Mouse (Mus musculus) embryonic facial prominence, embryonic 13.5 days (tissue): ENCODE results near the gene Ddx51. TPM values are rescaled to one million over a fixed set of nuclear protein-coding genes. Genes with fewer than 3 reads are reported as not detected.

Experiments
- ATAC-seq: fragments of 200-750 bp; cut with Nextera tagmentation; 2 replicates; pipeline ENCODE4 v1.8.0; 2017; ENCODE audit warnings: low read depth; ENCODE audit not compliant: insufficient number of reproducible peaks, insufficient read depth, low FRiP score, low TSS enrichment
- H3K27ac ChIP-seq: fragments of 300-500 bp; sonication (generic); 2 replicates; pipeline ENCODE4 v1.5.1; 2015; ENCODE audit warnings: moderate library complexity, mild to moderate bottlenecking, inconsistent platforms
- H3K27me3 ChIP-seq: fragments of 300-500 bp; sonication (generic); 2 replicates; pipeline ENCODE4 v1.6.1; 2015; ENCODE audit warnings: mild to moderate bottlenecking, inconsistent platforms
- H3K36me3 ChIP-seq: fragments of 300-500 bp; sonication (generic); 2 replicates; pipeline ENCODE4 v1.6.1; 2015; ENCODE audit warnings: mild to moderate bottlenecking, inconsistent platforms
- H3K4me1 ChIP-seq: fragments of 300-500 bp; sonication (generic); 2 replicates; pipeline ENCODE4 v1.6.1; 2015; ENCODE audit warnings: inconsistent platforms
- H3K4me2 ChIP-seq: fragments of 300-500 bp; sonication (generic); 2 replicates; pipeline ENCODE4 v1.6.1; 2015; ENCODE audit warnings: moderate library complexity, mild to moderate bottlenecking, inconsistent platforms
- H3K4me3 ChIP-seq: fragments of 300-500 bp; sonication (generic); 2 replicates; pipeline ENCODE4 v1.5.1; 2015; ENCODE audit warnings: mild to moderate bottlenecking, inconsistent platforms
- H3K9ac ChIP-seq: fragments of 300-500 bp; sonication (generic); 2 replicates; pipeline ENCODE4 v1.6.1; 2015; ENCODE audit warnings: mild to moderate bottlenecking, inconsistent platforms
- H3K9me3 ChIP-seq: fragments of 300-500 bp; sonication (generic); 2 replicates; pipeline ENCODE4 v1.6.1; 2016; ENCODE audit warnings: inconsistent platforms
- WGBS: fragments of 180-500 bp; shearing (Covaris S2); methylation state at CpG from one replicate; pipeline ENCODE4 v1.1.7; 2015; ENCODE audit warnings: mixed read lengths; 5-methylcytosine and 5-hydroxymethylcytosine counted together
- microRNA-seq: library from miRNA; unstranded; fragments of <30 nt; microRNA quantifications from one replicate; pipeline ENCODE4, GENCODE M21; 2016
- polyA plus RNA-seq: library from polyadenylated mRNA; unstranded; fragments of >200 nt; fragmentation: Nextera tagmentation; extraction: Ambion mirVana; gene quantifications from 2 replicates; pipeline ENCODE4 v1.2.1, GENCODE M21; 2015

Gene Ddx51
- polyA plus RNA-seq, 1 experiment from 2014 or later: 32.0 TPM

DNA sequence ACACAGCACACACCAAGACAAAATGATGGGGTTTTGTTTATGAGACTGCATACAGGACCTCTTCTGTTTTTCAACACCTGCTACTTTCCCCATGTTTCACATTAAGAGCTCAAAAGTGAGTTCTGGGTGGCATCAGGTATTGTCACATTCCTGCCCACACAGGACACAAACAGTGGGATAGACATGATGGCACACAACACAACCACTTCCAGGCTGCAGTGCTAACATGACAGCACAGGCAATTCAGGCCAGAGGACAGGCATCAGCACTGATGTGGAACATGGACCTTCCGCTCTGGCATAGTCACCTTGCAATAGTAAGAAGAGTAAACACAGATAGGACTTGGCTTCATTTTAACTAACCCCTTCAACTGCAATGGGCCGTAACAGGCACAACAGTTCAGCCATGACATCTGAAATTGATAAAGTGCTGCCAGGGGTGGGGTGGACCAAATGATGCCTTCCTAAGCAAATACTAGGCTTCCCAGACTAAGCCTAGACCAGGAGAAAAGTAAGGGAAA lies 11.6 kb downstream of the Ddx51 start:
- Histone ChIP-seq H3K27ac (no peak overlapping the region), H3K4me2 (no peak overlapping the region), H3K9me3 (no peaks in the 10 kb centered on the region), H3K9ac (no peak overlapping the region), H3K4me3 (no peak overlapping the region), H3K4me1 (no peaks in the 10 kb centered on the region), H3K36me3 (peaks cover 93% of the 10 kb centered on the region), H3K27me3 (no peaks in the 10 kb centered on the region)
- 82% methylated on average over 2 of the region's 2 CpGs for WGBS
- ATAC-seq: no peak

DNA sequence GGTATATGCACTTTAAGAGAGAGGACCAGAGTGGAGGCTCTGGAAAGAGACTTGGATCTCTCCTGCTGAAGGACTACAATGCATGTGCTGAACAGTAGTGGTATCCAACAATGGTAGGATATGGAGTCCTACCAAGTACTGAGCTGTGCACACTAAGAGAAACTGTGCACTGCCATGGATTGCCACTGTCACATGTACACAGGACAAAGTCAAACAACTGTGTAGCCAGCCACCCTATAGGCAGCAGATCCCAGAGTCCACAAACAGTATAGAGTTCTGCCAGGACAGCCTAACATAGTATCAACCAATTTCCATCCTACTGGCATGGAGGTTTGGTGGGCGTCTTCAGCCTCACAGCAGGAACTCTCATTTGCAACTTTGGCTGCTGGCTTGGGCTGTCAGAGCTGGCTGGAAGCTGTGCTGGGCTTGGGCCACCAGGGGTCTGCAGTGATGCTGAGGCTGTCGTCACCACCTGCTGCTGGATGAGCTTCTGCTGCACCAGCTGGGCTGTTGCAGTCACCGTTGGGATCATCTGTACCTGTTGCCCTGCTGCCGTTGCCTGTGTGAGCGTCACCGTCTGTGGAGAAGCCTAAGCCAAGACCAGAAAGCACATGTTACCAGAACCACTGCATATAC lies 12.4 kb downstream of the Ddx51 start:
- Histone ChIP-seq H3K4me2 (no peak overlapping the region), H3K4me1 (no peaks in the 10 kb centered on the region), H3K27me3 (no peaks in the 10 kb centered on the region), H3K9ac (no peak overlapping the region), H3K27ac (no peak overlapping the region), H3K9me3 (no peaks in the 10 kb centered on the region), H3K36me3 (peaks cover 95% of the 10 kb centered on the region), H3K4me3 (no peak overlapping the region)
- WGBS: 78% methylated on average over 6 of the region's 6 CpGs
- no peak for ATAC-seq

DNA sequence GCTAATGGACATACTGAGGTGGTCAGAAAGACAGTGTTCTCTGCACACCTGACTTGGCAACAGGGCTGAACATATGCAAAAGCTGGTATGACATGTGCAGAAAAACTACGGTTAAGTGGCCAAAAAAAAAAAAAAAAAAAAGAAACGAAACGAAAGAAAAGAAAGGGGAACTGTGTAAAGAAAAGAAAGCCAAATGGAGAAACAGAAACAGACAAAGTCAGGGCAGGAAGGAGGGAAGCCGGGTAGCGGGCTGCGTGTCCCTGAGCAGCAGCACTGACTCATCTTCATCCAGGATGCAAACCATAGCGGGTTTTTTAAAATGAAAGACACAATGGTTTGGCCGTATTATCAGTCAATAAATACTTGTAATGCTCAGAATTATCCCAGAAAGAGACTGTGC lies 28.8 kb downstream of the Ddx51 start:
- 94% methylated on average over 8 of the region's 8 CpGs for WGBS
- Histone ChIP-seq H3K4me3 (no peak overlapping the region), H3K4me2 (no peak overlapping the region), H3K27me3 (no peaks in the 10 kb centered on the region), H3K9ac (no peak overlapping the region), H3K9me3 (no peaks in the 10 kb centered on the region), H3K4me1 (no peaks in the 10 kb centered on the region), H3K36me3 (peaks cover 91% of the 10 kb centered on the region), H3K27ac (no peak overlapping the region)
- no peak for ATAC-seq

DNA sequence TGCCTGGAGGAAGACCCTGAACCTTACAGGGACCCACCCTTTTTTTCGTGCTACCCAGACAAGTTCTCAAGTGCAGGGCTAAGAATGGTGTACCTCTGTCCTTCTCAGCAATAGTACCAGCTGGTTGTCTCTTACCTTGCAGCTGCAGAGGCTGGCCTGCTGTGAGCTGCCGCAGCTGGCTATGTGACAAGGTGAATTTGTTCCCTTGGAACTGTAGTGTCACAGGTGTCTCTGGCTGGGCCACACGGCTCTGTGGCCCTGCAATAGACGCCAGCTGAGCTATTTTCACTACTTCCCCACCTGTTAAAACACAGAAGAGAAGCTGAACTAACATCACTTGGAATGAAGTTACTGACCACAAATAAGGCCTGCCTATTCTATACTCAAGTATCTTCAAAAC lies 45.4 kb downstream of the Ddx51 start:
- Histone ChIP-seq H3K4me2 (no peak overlapping the region), H3K27ac (no peak overlapping the region), H3K9ac (no peak overlapping the region), H3K9me3 (no peaks in the 10 kb centered on the region), H3K4me1 (no peaks in the 10 kb centered on the region), H3K36me3 (peaks cover 92% of the 10 kb centered on the region), H3K4me3 (no peak overlapping the region), H3K27me3 (no peaks in the 10 kb centered on the region)
- 86% methylated on average over 4 of the region's 4 CpGs for WGBS
- ATAC-seq: no peak

DNA sequence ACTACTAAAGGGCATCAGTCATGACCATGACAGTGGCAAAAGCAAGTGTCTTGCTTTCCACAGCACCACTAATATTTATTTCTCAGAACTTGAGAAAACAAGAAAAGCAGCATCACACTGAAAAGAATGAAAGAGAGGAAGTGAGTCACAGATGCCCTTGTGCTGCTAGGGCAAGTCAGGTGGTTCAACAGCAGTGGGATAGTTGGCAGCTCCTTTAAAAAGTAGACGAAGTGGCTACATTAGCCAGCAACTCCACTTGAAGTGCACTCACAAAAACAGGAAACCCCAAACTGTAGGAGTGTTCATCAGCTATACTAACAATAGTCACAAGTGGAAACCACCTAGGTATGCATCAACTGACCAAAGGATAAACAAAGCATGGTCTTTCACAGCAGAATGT lies 50.8 kb downstream of the Ddx51 start:
- Histone ChIP-seq H3K4me2 (no peak overlapping the region), H3K4me1 (no peaks in the 10 kb centered on the region)
- 90% methylated on average over 1 of the region's 1 CpGs for WGBS

DNA sequence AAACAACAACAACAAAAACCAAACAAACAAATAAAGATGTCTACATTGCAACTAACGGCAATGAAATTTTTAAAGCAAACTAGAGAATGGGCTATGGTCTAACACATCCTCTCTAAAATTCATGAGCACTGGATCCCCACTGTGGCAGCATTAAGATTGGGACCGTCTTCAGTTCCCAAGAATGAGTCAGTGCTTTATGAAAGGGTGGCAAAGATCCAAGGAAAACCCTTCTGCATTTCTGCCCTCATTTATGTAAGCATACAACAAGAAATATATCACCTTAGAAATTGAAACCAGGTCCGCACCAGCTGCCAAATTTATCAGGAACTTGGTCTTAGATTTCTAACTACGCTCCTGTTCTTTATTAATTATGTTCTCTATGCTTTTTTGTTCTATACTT lies 56.0 kb downstream of the Ddx51 start:
- peaks cover 79% of the 10 kb centered on the region for H3K36me3 ChIP-seq
- no peak overlapping the region for H3K4me2 ChIP-seq
- no peak overlapping the region for H3K9ac ChIP-seq
- 91% methylated on average over 4 of the region's 4 CpGs for WGBS
- H3K27me3 ChIP-seq: no peaks in the 10 kb centered on the region
- H3K27ac ChIP-seq: no peak overlapping the region
- no peak overlapping the region for H3K4me3 ChIP-seq
- H3K4me1 ChIP-seq: no peaks in the 10 kb centered on the region
- no peak for ATAC-seq
- no peaks in the 10 kb centered on the region for H3K9me3 ChIP-seq

More for the DNA sequence above, 50.8 kb downstream of the Ddx51 start:
- Histone ChIP-seq H3K4me3 (no peak overlapping the region), H3K36me3 (peaks cover 95% of the 10 kb centered on the region), H3K9ac (no peak overlapping the region), H3K9me3 (no peaks in the 10 kb centered on the region), H3K27ac (no peak overlapping the region), H3K27me3 (no peaks in the 10 kb centered on the region)
- no peak for ATAC-seq

Small RNAs within 50 kb of the gene (microRNA-seq; reads per million reads assigned to microRNA genes)
- gene Mir7026: 1.1 reads per million

Other genes with a start within 250 kb of the Ddx51 start
- 14.8 and 15.5 TPM in 2 replicates for gene Fbrsl1, start 204.9 kb upstream of the Ddx51 start, polyA plus RNA-seq
- 0.73 and 1.0 TPM in 2 replicates for gene Galnt9, start 109.1 kb upstream of the Ddx51 start, polyA plus RNA-seq
- gene Noc4l, start within 50 bp of the Ddx51 start, polyA plus RNA-seq: 44.9 and 58.3 TPM in 2 replicates
- gene Ep400, start 117.3 kb downstream of the Ddx51 start, polyA plus RNA-seq: 41.4 and 49.8 TPM in 2 replicates
- 32.4 and 34.4 TPM in 2 replicates for gene Pus1, start 127.2 kb downstream of the Ddx51 start, polyA plus RNA-seq
- 19.2 and 21.9 TPM in 2 replicates for gene Ulk1, start 156.6 kb downstream of the Ddx51 start, polyA plus RNA-seq
- 28.7 and 29.8 TPM in 2 replicates for gene Hscb, start 186.3 kb downstream of the Ddx51 start, polyA plus RNA-seq
- gene Chek2, start 186.5 kb downstream of the Ddx51 start, polyA plus RNA-seq: 26.0 and 28.5 TPM in 2 replicates
- 17.6 and 18.0 TPM in 2 replicates for gene Ttc28, start 226.4 kb downstream of the Ddx51 start, polyA plus RNA-seq